26 mouse cellular contexts compared by ENCODE assay signal in the genomic region with DNA sequence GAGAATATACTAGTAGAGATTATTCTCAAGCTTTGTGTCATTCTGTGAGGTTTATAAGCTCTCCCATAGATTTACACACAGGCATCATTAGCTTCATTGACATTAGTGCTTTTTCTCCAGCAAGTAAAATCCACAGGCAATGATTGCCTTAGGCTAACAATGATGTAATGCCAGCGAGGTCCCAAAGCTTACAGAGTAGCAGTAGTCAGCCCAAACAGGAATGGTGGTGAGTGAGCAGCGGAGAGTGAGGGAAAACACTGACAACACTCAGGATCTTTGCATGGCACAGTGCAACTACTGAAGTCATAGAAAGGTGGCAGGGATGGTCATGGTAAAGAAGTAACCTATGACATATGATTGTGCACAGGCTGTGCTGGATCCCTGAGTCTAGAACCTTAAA.
"Had no signal": no experiment of that assay in that cellular context is flagged by ENCODE, and none has a peak within 500 bp of the region (broad histone marks: within the 10 kb centered on the region; RNA-seq: fewer than 3 reads in every experiment).

No protein-coding gene starts in this region.

- H3K4me3 ChIP-seq: heart, adult 2 months; heart, embryonic 13.5 days; heart, embryonic 15.5 days; hindbrain, embryonic 13.5 days; hindbrain, embryonic 15.5 days; kidney, embryonic 15.5 days; limb, embryonic 13.5 days; limb, embryonic 15.5 days had no signal

- DNase-seq: gastrocnemius, postnatal 14 days; gastrocnemius, postnatal 36 days; heart, adult 11 months; heart, adult 2 months; heart, postnatal 14 days; heart, postnatal 36 days; kidney, adult 11 months; kidney, adult 2 months; kidney, adult 9 months; kidney, postnatal 14 days; kidney, postnatal 36 days; layer of hippocampus, adult 9-11 months; layer of hippocampus, postnatal 36 days; left cerebral cortex, postnatal 4 days had no signal

- H3K4me2 ChIP-seq: heart, embryonic 11.5 days; heart, embryonic 13.5 days; heart, embryonic 15.5 days; hindbrain, embryonic 13.5 days; hindbrain, embryonic 15.5 days; kidney, embryonic 15.5 days; limb, embryonic 13.5 days; limb, embryonic 15.5 days; liver, embryonic 11.5 days had no signal

- H3K9ac ChIP-seq: heart, embryonic 13.5 days; heart, embryonic 15.5 days; hindbrain, embryonic 13.5 days; hindbrain, embryonic 15.5 days; kidney, embryonic 15.5 days; limb, embryonic 13.5 days; limb, embryonic 15.5 days had no signal

- H3K27me3 ChIP-seq: heart, embryonic 13.5 days; heart, embryonic 15.5 days; hindbrain, embryonic 13.5 days; hindbrain, embryonic 15.5 days; kidney, embryonic 15.5 days; limb, embryonic 13.5 days; limb, embryonic 15.5 days had no signal

- H3K4me1 ChIP-seq: heart, embryonic 13.5 days; heart, embryonic 15.5 days; hindbrain, embryonic 15.5 days; kidney, embryonic 15.5 days; limb, embryonic 13.5 days; limb, embryonic 15.5 days had no signal

- ATAC-seq: hindbrain, postnatal 0 days; intestine, embryonic 16.5 days had no signal

- H3K36me3 ChIP-seq: heart, embryonic 13.5 days; heart, embryonic 15.5 days; hindbrain, embryonic 13.5 days; hindbrain, embryonic 15.5 days; kidney, embryonic 15.5 days; limb, embryonic 13.5 days; limb, embryonic 15.5 days had no signal

- H3K9me3 ChIP-seq: heart, embryonic 13.5 days; heart, embryonic 15.5 days; hindbrain, embryonic 13.5 days; hindbrain, embryonic 15.5 days; kidney, embryonic 15.5 days; limb, embryonic 13.5 days; limb, embryonic 15.5 days had no signal

- H3K27ac ChIP-seq: heart, adult 2 months; heart, embryonic 13.5 days; heart, embryonic 15.5 days; hindbrain, embryonic 13.5 days; hindbrain, embryonic 15.5 days; hindbrain, postnatal 0 days; kidney, embryonic 15.5 days; kidney, postnatal 0 days; limb, embryonic 13.5 days; limb, embryonic 15.5 days had no signal
